Mouse (Mus musculus): Measurements from ENCODE around the gene Grid1. TPM values are rescaled to one million over a fixed set of nuclear protein-coding genes. Genes with fewer than 3 reads are reported as not detected.

Gene Grid1
- total and polyA plus RNA-seq, 2 experiments from 2014 or later = 10.5 to 39.4 TPM

GRCm38 (mm10) chr14:34867266-34867665, 47.4 kb downstream of the Grid1 start:
- ATAC-seq (ENCODE audit: low FRiP score) (no peak), DNase-seq (ENCODE audit: low spot score) (no peak)
- no peak for TF ChIP-seq CTCF (IDR thresholded peaks at IDR 0.05)
- H3K27ac ChIP-seq (ENCODE audit: low read depth, low read length) = no peak overlapping the region
- no peaks in the 10 kb centered on the region for H3K27me3 ChIP-seq (ENCODE audit: insufficient read depth, low read length)
- H3K4me2 ChIP-seq (ENCODE audit: low read depth, low read length, poor library complexity, severe bottlenecking) = no peak overlapping the region
- no peak overlapping the region for H3K4me3 ChIP-seq (ENCODE audit: low read depth, low read length)
- 31% methylated on average over 5 of the region's 5 CpGs for WGBS
- no peaks in the 10 kb centered on the region for H3K9me3 ChIP-seq (ENCODE audit: low read length)
- H3K4me1 ChIP-seq (ENCODE audit: insufficient read depth, low read length) = no peaks in the 10 kb centered on the region
- H3K36me3 ChIP-seq (ENCODE audit: insufficient read depth, low read length) = no peaks in the 10 kb centered on the region
- no peak overlapping the region for H3K9ac ChIP-seq (replicated peaks; ENCODE audit: low read length, poor library complexity, severe bottlenecking)

- Histone ChIP-seq H3K9ac (replicated peaks; ENCODE audit: low read length, poor library complexity, severe bottlenecking) (no peak overlapping the region), H3K9me3 (ENCODE audit: low read length) (no peaks in the 10 kb centered on the region), H3K4me2 (ENCODE audit: low read depth, low read length, poor library complexity, severe bottlenecking) (no peak overlapping the region), H3K27me3 (ENCODE audit: insufficient read depth, low read length) (no peaks in the 10 kb centered on the region), H3K36me3 (ENCODE audit: insufficient read depth, low read length) (no peaks in the 10 kb centered on the region), H3K4me3 (ENCODE audit: low read depth, low read length) (no peak overlapping the region), H3K4me1 (ENCODE audit: insufficient read depth, low read length) (no peaks in the 10 kb centered on the region), H3K27ac (ENCODE audit: low read depth, low read length) (no peak overlapping the region)
- TF ChIP-seq CTCF (IDR thresholded peaks at IDR 0.05) = no peak
- WGBS = 46% methylated on average over 6 of the region's 6 CpGs
- ATAC-seq (ENCODE audit: low FRiP score) (no peak), DNase-seq (ENCODE audit: low spot score) (peak; percentile 71)
Observed at GRCm38 (mm10) chr14:34868513-34869260, 48.8 kb downstream of the Grid1 start.

GRCm38 (mm10) chr14:34879996-34880395, 60.1 kb downstream of the Grid1 start:
- 46% methylated on average over 6 of the region's 6 CpGs for WGBS
- Histone ChIP-seq H3K27ac (ENCODE audit: low read depth, low read length) (no peak overlapping the region), H3K9ac (replicated peaks; ENCODE audit: low read length, poor library complexity, severe bottlenecking) (no peak overlapping the region), H3K4me3 (ENCODE audit: low read depth, low read length) (no peak overlapping the region), H3K27me3 (ENCODE audit: insufficient read depth, low read length) (no peaks in the 10 kb centered on the region), H3K36me3 (ENCODE audit: insufficient read depth, low read length) (no peaks in the 10 kb centered on the region), H3K4me2 (ENCODE audit: low read depth, low read length, poor library complexity, severe bottlenecking) (no peak overlapping the region), H3K4me1 (ENCODE audit: insufficient read depth, low read length) (peaks cover 11% of the 10 kb centered on the region), H3K9me3 (ENCODE audit: low read length) (no peaks in the 10 kb centered on the region)
- TF ChIP-seq CTCF (IDR thresholded peaks at IDR 0.05) = no peak
- 0 out of 2 replicates have a peak, but pooled peaks have one; percentile 17 for ATAC-seq (ENCODE audit: low FRiP score)
- no peak for DNase-seq (ENCODE audit: low spot score)

- Histone ChIP-seq H3K4me3 (ENCODE audit: low read depth, low read length) (no peak overlapping the region), H3K27me3 (ENCODE audit: insufficient read depth, low read length) (no peaks in the 10 kb centered on the region), H3K36me3 (ENCODE audit: insufficient read depth, low read length) (no peaks in the 10 kb centered on the region), H3K4me2 (ENCODE audit: low read depth, low read length, poor library complexity, severe bottlenecking) (no peak overlapping the region), H3K4me1 (ENCODE audit: insufficient read depth, low read length) (peaks cover 11% of the 10 kb centered on the region), H3K27ac (ENCODE audit: low read depth, low read length) (no peak overlapping the region), H3K9me3 (ENCODE audit: low read length) (no peaks in the 10 kb centered on the region), H3K9ac (replicated peaks; ENCODE audit: low read length, poor library complexity, severe bottlenecking) (no peak overlapping the region)
- ATAC-seq (ENCODE audit: low FRiP score) (peak; percentile 36; the same call in 1 of the 2 replicates), DNase-seq (ENCODE audit: low spot score) (no peak)
- 24% methylated on average over 8 of the region's 8 CpGs for WGBS
- no peak for TF ChIP-seq CTCF (IDR thresholded peaks at IDR 0.05)
Observed at GRCm38 (mm10) chr14:34880431-34881421, 60.8 kb downstream of the Grid1 start.

GRCm38 (mm10) chr14:34884194-34884593, 64.3 kb downstream of the Grid1 start:
- ATAC-seq (ENCODE audit: low FRiP score) = no peak
- TF ChIP-seq CTCF (IDR thresholded peaks at IDR 0.05) = no peak
- DNase-seq (ENCODE audit: low spot score) = no peak
- no peaks in the 10 kb centered on the region for H3K9me3 ChIP-seq (ENCODE audit: low read length)
- H3K9ac ChIP-seq (replicated peaks; ENCODE audit: low read length, poor library complexity, severe bottlenecking) = no peak overlapping the region
- H3K36me3 ChIP-seq (ENCODE audit: insufficient read depth, low read length) = no peaks in the 10 kb centered on the region
- no peak overlapping the region for H3K27ac ChIP-seq (ENCODE audit: low read depth, low read length)
- 98% methylated on average over 11 of the region's 11 CpGs for WGBS
- no peak overlapping the region for H3K4me2 ChIP-seq (ENCODE audit: low read depth, low read length, poor library complexity, severe bottlenecking)
- H3K4me3 ChIP-seq (ENCODE audit: low read depth, low read length) = no peak overlapping the region
- H3K4me1 ChIP-seq (ENCODE audit: insufficient read depth, low read length) = peaks cover 10% of the 10 kb centered on the region; the same call in 1 of the 2 replicates
- no peaks in the 10 kb centered on the region for H3K27me3 ChIP-seq (ENCODE audit: insufficient read depth, low read length)
